Mouse (Mus musculus): Measurements from ENCODE around the gene Mgea5. TPM values are rescaled to one million over a fixed set of nuclear protein-coding genes. Genes with fewer than 3 reads are reported as not detected.

Gene Mgea5
- polyA plus RNA-seq, 1 experiment from 2014 or later = 76.5 TPM

GRCm38 (mm10) chr19:45708704-45709103 is 74.9 kb downstream of the Mgea5 start:
- Histone ChIP-seq H3K27me3 (ENCODE audit: control insufficient read depth, insufficient read depth, low read depth, low read length) (peaks cover 6% of the 10 kb centered on the region; the same call in 1 of the 2 replicates), H3K36me3 (ENCODE audit: control insufficient read depth, insufficient read depth, low read length) (no peaks in the 10 kb centered on the region), H3K9ac (ENCODE audit: low read depth, low read length) (no peak overlapping the region), H3K4me3 (ENCODE audit: low read depth, low read length) (no peak overlapping the region), H3K4me1 (ENCODE audit: control insufficient read depth, insufficient read depth, low read length) (no peaks in the 10 kb centered on the region), H3K9me3 (replicated peaks; ENCODE audit: control insufficient read depth, low read length, poor library complexity, severe bottlenecking) (no peaks in the 10 kb centered on the region), H3K27ac (ENCODE audit: low read length) (no peak overlapping the region), H3K4me2 (ENCODE audit: low read length) (no peak overlapping the region)
- no peak for ATAC-seq
- WGBS = 65% methylated on average over 3 of the region's 3 CpGs

Other genes starting within 250 kb of the Mgea5 start
- 12.7 and 13.3 TPM in 2 replicates for gene Poll, start 223.3 kb downstream of the Mgea5 start, polyA plus RNA-seq (2015; fragmentation: Nextera tagmentation; extraction: Ambion mirVana)
- 66.9 and 75.8 TPM in 2 replicates for gene Gm17018, start 223.2 kb downstream of the Mgea5 start, polyA plus RNA-seq (2015; fragmentation: Nextera tagmentation; extraction: Ambion mirVana)
- 4.2 and 5.6 TPM in 2 replicates for gene Fbxw4, start 123.5 kb downstream of the Mgea5 start, polyA plus RNA-seq (2015; fragmentation: Nextera tagmentation; extraction: Ambion mirVana)
- 0.23 and 1.2 TPM in 2 replicates for gene Fgf8, start 40.9 kb downstream of the Mgea5 start, polyA plus RNA-seq (2015; fragmentation: Nextera tagmentation; extraction: Ambion mirVana)
- 7.9 TPM in 2 replicates for gene Npm3, start 34.2 kb downstream of the Mgea5 start, polyA plus RNA-seq (2015; fragmentation: Nextera tagmentation; extraction: Ambion mirVana)
- 8.2 and 10.0 TPM in 2 replicates for gene Kcnip2, start 32.2 kb upstream of the Mgea5 start, polyA plus RNA-seq (2015; fragmentation: Nextera tagmentation; extraction: Ambion mirVana)
- 23.4 and 25.6 TPM in 2 replicates for gene Armh3, start 214.7 kb upstream of the Mgea5 start, polyA plus RNA-seq (2015; fragmentation: Nextera tagmentation; extraction: Ambion mirVana)
- gene Hps6, start 219.7 kb upstream of the Mgea5 start, polyA plus RNA-seq (2015; fragmentation: Nextera tagmentation; extraction: Ambion mirVana) = 4.0 and 5.7 TPM in 2 replicates

Measured in midbrain, embryonic 16.5 days (tissue).